Mouse (Mus musculus) left cerebral cortex, postnatal 25 days (tissue): ENCODE data around the gene Tprgl. TPM values are rescaled to one million over a fixed set of nuclear protein-coding genes. Genes with fewer than 3 reads are reported as not detected.

Experiments used
- DNase-seq, 2 experiments: peaks; one replicate each; pipeline ENCODE4 v3.0.0; 2022; ENCODE audit warnings: low spot score in 2 of 2, mixed read lengths in 1 of 2
- intact Hi-C: fragments of 180-260 bp; cut with DNase I; formaldehyde crosslinking; loops from one replicate; pipeline ENCODE4 v1.15.1; 2025
- total RNA-seq, 2 experiments: library from RNA; stranded (reverse); gene quantifications; 2 replicates each; pipeline ENCODE4 v1.2.3; 2021

Tprgl gene
- total RNA-seq: 100 to 1,000 TPM; 151 to 153 TPM

DNA sequence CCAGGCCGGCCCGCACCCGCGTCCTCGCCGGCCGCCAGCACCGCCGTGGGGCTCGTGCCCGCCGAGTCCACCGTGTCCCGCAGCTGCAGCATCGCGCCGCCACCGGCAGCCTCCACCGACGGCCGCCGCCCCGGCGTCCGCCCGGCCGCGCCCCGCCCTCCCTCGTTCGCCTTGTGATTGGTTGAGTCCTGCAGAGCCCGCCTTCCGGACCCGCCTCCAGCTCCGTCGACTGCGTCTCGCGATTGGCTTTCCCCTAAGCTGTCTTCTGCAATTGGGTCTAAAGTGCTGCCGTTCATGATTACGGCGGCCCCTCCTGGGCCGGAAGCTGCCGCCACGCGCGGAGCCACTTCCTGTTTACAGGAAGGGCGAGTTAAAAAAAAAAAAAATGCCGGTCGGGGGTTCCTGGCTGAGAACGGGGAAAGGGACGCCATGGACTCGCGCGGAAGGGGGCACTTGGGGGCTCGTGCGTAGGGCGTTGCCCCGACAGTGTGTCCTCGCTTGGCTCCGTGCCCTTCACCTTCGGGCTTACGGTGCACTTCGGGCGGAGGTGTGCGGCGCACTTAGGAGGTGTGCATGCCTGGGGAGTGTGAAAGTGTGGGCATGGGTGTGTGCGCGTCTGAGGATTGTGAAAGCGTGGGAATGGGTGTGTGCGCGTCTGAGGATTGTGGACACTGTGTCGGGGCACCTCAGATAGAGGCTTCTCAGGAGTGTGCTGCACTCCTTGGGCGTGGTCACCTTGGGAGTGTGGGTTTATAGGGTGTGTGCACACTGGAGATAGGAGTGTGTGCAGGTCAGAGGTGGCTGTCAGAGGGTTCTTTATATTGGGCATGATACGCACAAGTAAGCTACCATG lies at the start of gene Tprgl:
Gene Tprgl, minus strand, starts transcription at position 129 of the 853 bp plus-strand sequence.
- intact Hi-C loops: loop anchor here (5.0 kb wide), 1 partner anchor 93 kb away; no protein-coding TSS in a partner anchor
- peak; percentile 95 to 98 for DNase-seq

DNA sequence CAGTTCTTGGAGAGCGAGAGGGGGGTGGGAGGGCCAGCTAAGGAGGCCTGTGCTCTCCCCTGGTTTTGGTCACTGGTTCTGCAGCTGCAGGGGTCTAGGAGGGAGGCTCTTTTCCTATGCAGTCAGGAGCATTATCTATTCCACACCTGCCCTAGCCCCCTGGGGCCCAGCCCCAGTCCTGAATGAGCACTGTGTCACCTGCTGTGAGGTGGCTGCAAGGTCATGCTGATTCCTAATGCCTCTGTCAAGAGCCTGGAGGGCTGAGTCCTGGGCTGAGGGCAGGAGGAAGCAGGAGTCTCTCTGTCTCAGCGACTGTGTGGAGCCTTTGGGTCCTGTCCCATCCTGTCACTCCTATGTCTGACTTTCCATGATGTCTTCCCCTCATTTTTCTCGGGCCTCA lies 49.4 kb upstream of the Tprgl start:
- intact Hi-C loops: loop anchor here (5.0 kb wide), 1 partner anchor 143 kb away; no protein-coding TSS in a partner anchor
- no peak for DNase-seq

DNA sequence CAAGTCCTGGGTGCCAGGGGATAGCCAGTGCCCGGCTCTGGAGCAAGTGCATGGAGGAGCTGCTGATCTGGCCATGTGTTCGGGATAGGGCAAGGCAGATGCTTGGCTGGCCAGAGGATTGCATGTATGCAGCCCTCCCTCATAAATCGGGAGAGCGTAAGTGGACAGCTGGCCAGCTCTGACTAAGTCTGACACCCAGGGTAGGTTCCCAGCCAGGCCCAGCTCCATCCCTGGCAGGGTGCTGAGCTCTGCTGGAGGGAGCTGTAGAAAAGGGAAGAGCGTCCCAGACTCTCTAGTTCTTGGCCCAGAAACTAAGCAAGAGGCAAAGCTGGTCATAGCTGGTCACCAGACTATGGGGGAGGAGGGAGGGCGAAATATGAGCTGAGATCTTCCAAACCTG lies 48.6 kb upstream of the Tprgl start:
- no peak for DNase-seq
- intact Hi-C loops: loop anchor here (5.0 kb wide), 1 partner anchor 142 kb away; no protein-coding TSS in a partner anchor

DNA sequence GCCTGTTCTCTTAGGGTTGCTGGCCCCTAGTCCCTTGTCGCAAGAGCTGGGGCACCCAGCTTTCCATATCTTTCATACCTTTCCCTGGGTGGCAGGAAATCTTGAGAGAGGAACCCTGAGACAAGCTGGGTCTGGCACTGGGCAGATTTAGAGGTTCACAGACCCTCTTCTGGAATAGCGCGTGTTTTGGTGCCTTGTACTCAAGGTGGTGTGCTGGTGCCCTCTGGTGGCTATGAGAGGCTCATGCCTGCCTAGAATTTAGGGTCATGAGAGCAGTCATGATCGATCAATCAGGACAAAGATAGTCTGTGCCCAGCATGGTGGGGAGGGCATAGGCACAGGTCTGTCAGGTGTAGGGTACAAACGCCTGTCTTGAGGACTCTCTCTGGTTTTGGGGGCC lies 46.8 kb upstream of the Tprgl start:
- DNase-seq: peak; percentile 41 to 45
- intact Hi-C loops: loop anchor here (1.0 to 5.0 kb wide), 2 partner anchors 44 to 140 kb away; no protein-coding TSS in a partner anchor

DNA sequence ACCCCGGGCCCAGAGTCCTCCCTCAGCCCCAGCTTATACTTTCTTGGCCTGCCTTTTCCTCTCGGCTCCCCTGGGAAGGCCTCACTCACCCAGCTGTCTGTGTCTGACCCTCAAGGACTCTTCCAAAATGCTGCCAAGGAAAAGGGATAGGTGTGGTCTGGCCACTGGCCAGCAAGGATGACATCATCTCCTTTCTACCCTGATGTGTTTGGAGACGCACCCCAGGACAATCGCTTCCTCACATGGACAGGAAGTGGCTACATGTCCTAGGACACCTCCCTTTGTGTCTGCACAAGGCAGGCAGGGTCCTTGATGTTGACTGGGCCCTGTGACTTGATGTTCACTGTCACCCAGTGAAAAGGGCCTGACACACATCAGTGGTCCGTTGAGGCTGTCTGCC lies 44.9 kb upstream of the Tprgl start:
- intact Hi-C loops: loop anchor here (5.0 kb wide), 1 partner anchor 138 kb away; no protein-coding TSS in a partner anchor
- no peak for DNase-seq

DNA sequence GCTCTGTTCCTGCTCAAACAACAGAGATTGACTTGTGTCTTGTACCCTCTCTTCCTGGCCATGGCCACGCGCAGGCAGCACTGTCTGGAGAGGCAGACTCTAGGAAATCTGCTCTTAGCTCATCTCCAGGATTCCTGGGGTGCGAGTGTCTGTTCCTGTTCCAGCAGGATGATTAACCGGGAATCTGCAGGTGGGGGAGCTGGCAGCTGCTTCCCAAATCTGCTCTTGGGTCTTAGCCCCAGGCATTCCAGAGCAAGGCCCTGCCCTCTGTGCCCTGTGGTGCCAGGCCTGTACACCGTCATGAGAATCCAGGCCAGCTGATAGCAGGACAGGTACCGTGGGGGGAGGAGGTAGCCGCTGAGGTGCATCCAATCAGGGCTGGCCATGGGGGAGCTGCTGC lies 44.1 kb upstream of the Tprgl start:
- intact Hi-C loops: no loop called here
- no peak for DNase-seq

DNA sequence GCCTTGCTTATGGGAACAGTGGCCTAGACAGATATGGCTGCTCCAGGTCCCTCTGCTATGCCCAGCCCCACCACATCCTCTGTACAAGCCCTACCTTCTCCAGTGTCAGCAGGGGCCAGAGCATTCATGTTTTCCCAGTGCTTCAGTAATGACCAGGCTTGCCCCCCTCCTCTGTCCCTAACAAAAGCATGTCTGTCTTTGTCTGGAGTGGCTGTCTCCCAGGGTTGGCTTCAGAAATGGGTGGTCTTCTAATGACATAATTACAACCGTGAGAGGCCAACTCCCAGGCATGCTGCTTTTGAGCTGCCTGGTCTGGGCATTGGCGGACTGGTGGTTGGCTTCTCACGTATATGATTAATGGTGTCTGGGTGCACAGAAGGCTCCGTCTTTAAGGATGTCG lies 41.0 kb upstream of the Tprgl start:
- intact Hi-C loops: no loop called here
- DNase-seq: no peak

DNA sequence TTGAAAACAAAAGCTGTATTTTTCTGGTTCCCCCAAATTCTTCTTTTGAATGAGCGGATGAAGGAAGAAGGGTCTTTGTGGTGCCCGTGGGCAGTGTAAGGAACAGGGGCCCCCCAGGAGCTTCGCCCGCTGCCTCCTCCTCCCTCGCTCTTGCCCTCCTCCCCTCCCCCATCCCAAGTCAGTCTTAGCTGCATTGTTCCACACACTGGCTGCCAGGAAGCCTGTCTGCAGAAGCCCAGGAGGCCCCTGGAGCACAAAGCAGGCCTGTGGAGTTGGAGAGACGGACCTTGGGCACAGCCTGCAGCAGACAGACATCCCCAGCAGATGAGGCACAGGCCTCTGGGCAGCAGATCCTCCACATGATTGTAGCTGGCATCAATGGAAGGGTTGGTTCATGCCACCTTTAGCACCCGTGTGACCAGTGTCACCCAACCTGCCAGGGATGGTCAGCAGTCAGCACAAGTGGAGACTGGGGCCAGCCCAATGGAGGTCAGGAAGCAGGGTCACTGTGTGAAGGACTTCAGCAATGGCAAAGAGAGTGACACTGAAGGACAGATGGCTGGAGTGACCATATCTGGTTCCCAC lies 38.0 kb upstream of the Tprgl start:
- intact Hi-C loops: no loop called here
- DNase-seq: no peak

DNA sequence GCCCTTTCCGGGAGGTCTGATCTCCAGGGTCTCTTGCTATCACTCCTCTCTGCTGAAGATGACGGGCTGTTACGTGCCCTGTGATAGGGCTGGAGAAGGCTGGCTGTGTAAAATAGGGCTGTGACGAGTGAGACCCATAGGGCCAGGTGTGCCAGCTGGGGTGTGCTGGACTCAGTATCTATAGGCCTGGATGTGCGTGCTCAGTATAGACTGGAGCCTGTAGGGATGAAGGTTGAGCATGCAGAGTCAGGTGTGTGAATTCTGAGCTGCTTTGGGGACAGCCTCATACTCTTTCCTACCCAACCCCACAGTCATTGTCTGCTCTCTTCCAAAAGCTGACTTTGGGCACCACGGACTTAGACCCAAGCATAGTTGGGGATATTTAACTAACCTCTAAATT lies 37.5 kb upstream of the Tprgl start:
- DNase-seq: no peak
- intact Hi-C loops: no loop called here

DNA sequence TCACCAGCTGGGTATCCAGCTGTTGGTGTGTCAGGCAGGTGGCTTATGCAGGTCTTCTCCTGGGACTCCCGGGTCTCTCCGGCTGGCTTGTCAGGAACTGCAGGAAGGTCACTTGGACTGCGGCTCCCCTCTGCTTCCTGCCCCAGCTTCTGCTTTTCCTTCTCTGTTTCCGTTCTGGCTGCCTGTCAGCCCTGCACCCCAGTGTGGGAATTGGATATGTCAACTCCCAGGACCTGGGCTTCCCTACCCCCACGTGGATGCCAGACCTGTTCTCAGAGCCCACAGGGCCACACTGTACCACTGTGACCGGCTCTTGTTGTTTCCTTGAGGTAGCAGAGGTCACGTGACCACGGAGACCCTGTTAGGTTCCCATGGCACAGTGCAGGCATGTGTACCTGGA lies 28.5 kb upstream of the Tprgl start:
- no peak for DNase-seq
- intact Hi-C loops: no loop called here

DNA sequence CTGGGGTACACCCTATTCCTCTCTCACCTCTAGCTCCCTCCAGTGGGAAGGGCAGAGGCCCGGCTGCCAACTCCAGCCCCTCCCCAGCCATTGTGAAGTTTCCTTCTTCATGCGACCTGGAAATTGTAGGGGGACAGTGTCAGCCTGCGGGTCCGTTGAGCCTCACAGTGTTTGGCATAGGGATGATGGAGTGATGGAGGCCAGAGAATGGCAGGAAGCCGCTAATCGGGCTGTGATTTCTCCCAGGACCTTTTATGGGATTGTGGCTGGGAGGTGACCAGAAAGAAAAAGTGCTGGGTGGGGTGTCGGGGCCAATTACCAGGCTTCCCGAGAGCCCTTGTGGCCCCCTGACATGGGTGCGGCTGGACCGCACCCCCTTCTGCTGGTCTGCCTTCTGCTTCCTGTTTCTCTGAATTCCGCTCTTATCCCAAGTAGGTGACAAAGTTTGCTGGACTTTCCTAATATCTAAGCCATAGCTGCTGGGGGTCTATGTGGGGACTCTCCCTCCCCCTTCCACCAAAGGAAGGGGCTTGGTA lies 25.6 kb upstream of the Tprgl start:
- intact Hi-C loops: no loop called here

DNA sequence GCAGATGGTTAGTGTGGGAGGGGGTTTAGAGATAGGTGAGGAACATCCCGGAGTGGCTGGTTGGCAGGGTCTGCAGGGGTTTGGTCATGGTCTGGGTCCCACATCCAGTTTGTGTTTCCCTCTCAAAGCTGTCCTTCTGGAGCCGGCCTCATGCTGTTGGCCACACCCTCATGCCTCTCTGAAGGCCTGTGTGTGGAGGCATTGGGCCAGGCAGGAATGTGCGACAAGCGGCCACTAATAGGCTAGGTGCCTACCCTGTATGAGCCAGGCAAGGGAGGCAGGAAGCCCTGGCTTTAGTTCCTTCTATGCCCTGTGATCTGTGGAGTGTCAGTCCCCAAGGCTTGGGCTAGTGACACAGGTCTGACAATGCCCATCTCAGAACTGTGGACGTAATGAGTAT lies 24.5 kb upstream of the Tprgl start:
- no peak for DNase-seq
- intact Hi-C loops: no loop called here

More for the DNA sequence above, 25.6 kb upstream of the Tprgl start:
- DNase-seq: no peak

DNA sequence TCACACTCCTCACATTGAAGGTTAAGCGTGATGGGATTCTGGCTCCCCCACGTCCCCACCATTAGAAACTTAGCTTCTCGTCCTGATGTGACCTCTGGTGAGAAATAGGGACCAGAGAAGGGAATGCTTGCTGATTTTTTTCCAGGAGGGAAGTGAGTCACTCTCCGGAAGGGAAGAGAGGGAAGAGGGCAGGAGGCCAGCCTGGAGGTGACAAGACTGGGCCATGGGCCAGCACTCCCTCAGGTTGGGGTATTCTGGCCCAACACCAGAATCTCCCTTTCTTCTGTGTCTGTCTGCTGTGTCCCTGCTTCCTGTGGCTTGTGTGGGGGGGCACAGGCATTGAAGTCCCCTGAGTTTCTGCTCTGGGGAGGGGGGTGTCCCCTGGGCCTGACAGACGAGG lies 23.1 kb upstream of the Tprgl start:
- intact Hi-C loops: no loop called here
- no peak for DNase-seq

DNA sequence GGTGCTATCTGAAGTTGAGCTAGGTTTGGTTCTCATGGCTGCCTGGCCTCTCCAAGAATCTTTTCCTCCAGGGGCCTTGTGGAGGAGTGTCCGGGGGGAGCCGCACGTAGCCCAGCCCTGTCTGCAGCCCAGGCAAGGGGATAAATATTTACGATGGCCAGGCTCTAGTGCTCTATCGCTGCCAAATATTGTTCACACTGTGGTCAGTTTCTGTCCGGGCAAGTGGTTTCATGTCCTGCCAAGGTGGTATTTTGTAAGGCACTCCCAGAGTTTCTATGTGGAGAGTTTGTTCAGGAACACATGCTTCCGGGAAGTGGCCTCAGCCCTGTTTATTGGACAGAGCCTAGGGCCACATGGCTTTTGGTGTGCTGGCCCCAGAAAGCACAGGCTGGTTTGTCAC lies 20.5 kb upstream of the Tprgl start:
- intact Hi-C loops: no loop called here
- DNase-seq: no peak

DNA sequence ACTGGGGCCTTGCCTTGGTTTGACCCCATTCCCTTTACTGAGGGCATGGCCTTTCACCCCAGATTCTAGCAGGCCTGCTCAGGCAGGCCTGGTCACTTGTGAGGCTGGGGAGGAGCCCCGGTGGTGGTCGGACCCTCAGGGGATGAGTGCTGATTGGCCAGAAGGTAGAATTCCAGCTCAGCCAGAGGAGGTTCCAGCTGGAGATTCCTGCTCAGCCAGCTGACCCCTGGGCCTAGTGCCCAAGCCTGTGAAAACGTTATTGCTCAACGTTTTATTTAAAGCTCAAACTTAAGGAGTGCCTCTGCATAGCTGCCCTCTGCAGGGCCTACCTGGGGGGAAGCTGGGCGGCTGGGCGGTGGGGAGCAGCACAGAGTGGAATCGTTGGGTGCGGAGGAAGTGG lies 16.8 kb upstream of the Tprgl start:
- intact Hi-C loops: no loop called here
- DNase-seq: no peak

DNA sequence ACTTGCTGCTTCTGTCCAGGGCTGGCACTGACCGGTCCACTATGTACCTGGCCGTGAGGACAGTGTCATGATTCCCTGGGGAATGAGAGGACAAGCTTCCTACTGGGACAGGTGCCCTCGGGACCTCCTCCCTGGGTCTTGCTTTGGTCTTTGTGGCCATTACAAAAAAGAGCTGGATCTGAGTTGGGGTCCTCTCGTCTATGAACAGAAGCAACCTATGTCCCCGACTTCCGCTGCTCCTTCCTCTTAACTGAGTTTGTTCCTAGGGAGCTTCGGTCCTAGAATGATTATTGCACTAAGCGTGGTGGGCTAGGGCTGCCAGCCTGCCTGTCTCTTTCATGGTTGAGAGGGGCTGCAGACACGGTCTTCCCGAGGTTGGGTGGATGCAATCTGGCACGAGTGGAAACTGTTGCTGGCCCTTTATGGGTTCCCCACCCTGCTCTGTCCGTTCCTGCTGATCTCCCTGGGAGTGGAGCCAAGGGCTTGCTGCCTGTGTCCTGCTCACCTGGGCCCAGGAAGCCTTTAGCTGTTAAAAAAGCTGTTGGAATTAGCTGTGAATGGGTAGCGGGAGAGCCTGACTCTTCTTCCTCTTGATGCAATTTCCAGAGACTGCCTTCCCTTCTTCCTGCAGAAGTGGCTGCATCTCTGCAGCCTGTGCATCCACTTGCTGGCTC lies 11.6 kb upstream of the Tprgl start:
- DNase-seq: no peak
- intact Hi-C loops: loop anchor here (2.0 kb wide), 1 partner anchor 129 kb away; the partner anchor contains the start of gene Arhgef16

DNA sequence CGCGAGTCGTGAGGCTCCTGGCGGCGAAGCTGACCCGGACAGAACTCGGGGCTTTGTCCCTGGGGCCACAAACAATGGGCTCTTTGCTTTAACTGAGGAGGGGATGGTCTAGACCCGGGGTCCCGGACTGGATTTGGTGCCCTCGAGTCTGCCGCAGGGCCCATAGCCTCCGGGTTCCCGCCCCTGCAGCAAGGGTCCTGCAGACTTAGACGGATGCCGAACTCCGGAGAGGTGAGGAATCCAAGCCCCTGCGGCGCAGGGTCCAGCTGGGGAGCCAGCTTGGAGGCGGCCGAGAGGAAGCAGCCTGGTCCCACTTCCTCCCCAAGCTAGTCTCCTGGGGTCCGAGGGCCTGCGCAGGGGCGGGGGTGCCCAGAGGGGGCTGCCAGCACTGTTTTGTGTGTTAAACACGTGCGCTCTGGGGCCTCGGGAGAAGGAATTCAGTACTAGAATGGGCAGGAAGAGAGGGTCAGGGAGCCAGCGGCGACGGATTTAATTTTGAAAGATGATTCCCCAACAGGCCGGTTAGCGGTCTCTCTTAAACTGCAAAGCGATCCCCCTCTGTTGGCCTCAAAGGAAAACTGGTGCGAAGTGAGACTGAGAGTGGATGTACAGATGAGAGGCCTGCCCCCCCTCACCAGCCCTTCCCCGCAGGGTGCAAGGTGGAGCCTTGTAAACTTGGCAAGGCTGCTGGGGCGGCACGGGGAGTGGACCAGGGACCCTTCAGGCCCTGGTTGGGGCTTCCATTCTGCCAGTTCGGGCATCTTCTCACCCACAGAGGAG lies 10.9 kb upstream of the Tprgl start:
- no peak for DNase-seq
- intact Hi-C loops: loop anchor here (2.0 kb wide), 1 partner anchor 129 kb away; the partner anchor contains the start of gene Arhgef16

DNA sequence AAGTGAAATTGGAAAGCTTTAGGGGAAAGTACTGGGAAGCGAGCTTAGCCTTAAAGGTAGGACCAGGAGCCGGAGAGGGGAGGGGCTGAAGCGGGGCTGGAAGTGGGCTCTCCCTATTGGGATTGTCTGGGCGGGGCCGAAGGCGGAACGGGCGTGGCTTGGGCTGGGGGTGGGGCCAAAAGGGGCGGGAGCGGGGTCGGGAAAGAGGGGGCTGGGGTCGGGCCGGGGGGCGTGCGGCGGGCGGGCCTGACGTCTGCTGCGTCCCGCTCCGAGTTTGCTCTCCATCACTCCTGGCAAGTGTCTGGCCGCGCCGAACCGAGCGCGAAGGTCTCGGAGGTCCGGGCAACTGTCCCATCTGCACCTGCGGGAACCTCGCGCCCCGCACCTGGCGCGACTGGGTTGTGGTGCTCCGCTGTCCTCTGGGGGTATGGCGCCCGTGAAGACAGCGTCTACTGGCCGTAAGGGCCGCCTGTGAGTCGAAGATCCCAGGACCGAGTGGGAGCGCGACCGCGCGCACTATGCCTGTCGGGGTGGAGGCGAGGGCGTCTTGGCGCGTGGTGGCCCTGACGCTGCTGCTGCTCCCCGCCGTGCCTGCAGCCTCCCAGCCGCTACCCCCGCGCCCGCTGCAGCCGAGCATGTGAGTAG lies 10.2 kb upstream of the Tprgl start, which contains the start of gene Megf6:
Gene Megf6, plus strand, starts transcription at position 225 of the 645 bp plus-strand sequence.
- intact Hi-C loops: loop anchor here (2.0 kb wide), 1 partner anchor 130 kb away; the partner anchor contains the start of gene Arhgef16
- no peak for DNase-seq

DNA sequence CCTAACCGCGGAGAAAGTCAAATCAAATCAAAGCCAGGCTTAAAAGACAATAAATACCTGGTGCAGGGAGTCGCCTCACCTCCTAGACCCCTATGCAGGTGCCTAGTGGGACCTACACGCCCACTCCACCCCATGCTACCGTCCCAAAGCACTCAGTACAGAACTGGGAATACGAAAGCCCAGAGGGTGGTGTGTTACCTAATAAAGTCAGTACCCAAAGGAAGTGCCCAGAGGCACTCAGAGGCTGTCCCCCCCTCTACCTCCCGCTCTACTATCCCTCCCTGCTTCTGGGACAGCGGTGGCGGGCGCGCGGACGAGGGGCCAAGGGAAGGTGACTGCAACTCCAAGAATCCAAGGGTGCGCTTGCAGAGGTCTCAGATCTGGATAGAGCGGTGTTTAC lies 9.6 kb upstream of the Tprgl start:
- DNase-seq: no peak
- intact Hi-C loops: loop anchor here (2.0 kb wide), 1 partner anchor 131 kb away; the partner anchor contains the start of gene Arhgef16
